Mouse (Mus musculus): ENCODE results near the gene Decr2.

GRCm38 (mm10) chr17:26042599-26043248 is 47.4 kb downstream of the Decr2 start:
- TF ChIP-seq CTCF (IDR thresholded peaks at IDR 0.05; ENCODE audit: low read depth, low read length) (no peak), POLR2A (IDR thresholded peaks at IDR 0.05; ENCODE audit: borderline replicate concordance, low read depth, low read length) (no peak)
